Mouse (Mus musculus): Measurements from ENCODE around the gene Fam20c.

The Fam20c gene

DNA sequence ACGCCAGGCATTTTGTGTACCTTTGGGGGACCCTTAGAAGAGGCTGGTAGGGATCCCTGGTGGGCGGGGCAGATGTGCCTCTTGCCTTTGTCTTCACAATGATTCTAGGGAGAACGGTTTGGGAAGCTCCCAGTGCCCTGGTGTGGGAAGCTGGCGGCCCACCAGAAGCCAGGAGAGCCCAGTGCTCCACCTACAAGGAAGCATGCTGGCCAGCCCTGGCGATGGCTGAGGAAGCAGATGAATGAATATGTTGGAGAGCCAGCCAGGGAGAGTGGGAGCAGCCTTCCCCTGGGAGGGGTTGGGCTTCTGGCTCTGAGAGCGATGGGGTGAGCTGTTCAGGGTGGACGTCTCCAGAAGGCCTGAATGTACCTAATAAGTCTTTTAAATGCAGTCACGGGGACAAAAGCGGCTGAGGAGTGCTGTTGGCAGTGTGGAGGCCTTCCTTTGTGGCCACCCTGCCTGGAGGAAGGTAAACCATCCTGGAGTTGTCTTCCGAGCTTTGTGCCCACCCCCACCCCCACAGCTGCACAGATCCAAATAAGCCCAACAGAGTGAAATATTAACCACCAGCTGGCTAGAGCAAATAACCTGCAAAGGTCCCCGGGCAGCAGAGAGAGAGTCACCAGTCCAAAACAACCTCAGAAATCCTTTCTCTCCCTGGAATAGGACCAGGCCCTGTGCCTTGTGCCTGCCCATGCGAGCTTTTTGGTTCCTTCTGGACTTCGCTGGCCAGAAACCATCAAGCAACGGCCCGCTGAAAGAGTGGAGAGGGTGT lies 2.2 kb downstream of the Fam20c start:
- DNase-seq (ENCODE audit: low read depth, low spot score), result no peak

DNA sequence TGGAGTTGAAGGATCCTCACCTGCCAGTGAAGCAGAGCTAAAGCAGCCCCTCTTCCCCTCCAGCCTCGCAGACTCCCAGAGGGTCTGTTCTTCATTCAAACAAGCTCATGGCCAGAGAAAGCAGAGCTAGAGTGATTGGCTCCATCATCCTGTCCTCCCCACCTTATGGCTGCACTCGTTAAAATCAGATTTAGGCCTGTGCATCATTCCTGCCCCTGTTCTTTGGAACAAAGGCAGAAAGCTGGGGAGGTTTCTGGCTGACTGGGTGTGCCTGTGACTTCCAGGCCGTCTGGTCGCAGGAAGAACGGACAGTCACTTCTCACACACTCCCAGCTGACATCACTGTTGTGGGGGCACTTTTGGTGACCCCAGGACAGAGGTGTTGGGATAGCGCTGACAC lies 2.8 kb downstream of the Fam20c start:
- DNase-seq (ENCODE audit: low read depth, low spot score), result no peak

DNA sequence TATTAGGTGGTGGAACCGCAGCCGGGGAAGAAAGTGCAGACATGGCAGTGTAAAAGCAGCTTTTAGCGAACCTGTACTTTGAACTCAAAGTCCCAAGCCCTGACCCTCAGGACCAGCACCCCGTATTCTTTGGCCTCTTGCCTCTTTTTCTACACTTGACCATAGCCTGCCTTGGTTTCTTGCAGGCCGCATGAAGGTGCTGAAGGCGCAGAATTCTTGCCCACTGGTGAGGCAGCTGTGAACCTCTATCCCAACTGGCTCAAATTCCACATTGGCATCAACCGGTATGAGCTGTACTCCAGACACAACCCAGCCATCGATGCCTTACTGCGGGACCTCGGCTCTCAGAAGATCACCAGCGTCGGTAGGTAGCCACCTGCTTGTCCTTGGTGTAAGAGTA lies 3.3 kb downstream of the Fam20c start:
- DNase-seq (ENCODE audit: low read depth, low spot score), result no peak

DNA sequence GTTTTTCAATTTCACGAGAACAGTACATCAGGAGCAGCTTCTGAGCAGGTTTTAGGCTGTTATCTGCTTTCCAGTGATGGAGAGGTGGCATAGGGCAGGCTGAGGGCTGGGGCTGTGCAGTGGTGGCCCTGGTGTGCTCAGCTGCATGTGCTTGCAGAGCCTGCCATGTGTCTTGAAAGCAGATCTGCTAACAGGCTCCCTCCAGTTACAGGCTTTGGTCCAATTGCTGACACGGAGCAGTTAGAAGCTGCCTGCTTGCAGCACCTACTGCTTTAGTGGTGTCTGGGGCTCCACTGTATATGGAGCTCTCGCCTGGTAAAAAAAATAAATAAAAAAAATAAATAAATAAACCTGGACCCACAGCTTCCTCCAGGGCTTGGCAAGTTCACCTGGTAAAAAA lies 4.2 kb downstream of the Fam20c start:
- DNase-seq (ENCODE audit: low read depth, low spot score), result no peak

DNA sequence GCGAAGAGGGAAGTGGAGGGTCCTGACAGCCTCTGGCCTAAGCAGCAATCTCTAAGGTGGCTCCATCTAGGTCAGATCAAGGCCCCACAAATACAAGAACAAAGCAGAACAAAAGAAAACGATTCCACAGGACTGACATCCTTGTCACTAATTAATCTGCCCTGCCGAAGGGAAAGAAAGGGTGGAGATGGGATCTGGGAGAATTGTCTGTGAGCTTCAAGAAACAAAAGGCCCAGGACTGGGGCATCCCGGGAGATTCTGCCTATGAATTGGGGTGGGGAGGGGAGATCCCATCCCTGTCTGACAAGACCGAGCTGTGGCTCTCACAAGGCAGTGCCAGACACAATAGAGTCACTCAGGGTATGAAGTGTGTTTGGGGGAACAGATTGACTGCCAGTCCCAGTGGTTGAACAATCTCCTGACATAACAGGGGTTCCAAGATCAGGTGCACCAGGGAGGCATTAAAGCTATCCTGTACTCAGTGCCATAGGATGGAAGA lies 7.6 kb downstream of the Fam20c start:
- peak; percentile 61 for DNase-seq (ENCODE audit: low read depth, low spot score)

DNA sequence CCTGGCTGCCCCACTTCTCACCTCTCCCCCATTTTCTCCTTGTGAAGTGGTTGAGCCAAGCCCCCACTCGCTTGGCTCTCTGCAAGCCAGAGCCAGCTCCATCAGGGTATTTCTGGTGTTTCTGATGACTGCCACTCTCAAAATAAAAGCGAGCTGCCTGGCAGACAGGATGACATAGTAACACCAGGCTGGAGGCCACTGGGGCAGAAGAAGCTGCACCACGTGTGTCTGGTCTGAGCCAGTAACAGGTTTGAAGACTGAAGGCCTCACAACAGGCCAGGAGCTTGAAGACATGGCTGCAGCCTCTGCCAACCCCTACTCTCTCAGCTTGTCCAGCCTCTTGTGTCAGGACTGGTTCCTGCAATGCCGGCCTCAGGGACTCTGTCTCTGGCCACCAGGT lies 8.0 kb downstream of the Fam20c start:
- no peak for DNase-seq (ENCODE audit: low read depth, low spot score)

DNA sequence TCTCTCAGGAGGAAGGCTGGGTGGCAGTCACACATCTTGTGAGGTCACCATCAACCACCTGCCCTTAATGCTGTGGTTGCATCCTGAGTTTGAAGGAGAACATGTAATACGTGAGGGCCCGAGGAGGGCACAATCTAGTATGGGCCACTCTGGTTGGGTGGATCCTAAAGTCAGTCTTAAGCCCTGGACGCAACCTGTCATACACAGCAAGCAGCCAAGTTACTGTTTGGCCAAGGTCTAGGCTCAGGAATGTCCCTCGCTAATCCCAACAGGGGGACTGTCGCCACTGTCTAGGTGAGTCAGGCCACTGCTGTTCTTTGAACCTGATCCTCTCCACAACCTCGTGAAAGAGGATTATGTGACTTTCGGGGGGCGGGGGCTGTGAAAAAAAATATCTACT lies 10.3 kb downstream of the Fam20c start:
- DNase-seq (ENCODE audit: low read depth, low spot score), result no peak

DNA sequence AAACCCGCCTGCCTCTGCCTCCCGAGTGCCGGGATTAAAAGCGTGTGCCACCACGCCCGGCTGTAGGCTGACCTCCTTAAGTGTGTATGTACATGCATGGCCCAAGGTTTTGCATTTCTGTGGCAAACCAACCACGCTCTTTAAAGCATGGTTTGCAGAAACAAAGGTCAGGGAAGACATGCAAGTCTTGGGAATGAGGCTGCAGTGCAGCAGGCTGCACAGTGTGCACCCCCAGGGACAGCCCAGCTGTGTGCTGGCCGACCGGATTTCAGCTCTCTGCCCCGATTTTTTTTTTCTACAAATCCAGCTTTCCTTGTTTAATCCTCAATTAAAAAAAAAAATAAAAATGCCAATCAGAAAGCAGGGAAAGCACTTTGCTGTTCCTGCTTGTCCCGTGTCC lies 13.3 kb downstream of the Fam20c start:
- no peak for DNase-seq (ENCODE audit: low read depth, low spot score)

DNA sequence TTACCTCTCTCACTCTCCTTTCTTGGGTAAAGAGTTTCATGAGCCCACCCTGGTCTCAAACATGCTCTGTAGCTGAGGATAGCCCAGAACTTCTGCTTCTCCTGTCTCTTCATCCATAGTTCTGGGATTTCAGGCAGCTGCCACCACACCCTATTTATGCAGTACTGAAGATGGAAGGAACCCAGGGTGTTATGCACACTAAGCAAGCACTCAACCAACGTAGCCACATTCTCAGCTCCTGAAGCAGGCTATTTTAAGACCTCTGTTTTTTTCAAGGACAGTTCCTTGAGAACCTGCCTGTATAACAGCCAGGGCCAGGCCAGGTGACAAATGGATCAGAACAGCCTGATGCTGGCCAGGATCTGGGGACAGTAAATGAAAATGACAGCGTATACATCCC lies 14.4 kb downstream of the Fam20c start:
- no peak for DNase-seq (ENCODE audit: low read depth, low spot score)

DNA sequence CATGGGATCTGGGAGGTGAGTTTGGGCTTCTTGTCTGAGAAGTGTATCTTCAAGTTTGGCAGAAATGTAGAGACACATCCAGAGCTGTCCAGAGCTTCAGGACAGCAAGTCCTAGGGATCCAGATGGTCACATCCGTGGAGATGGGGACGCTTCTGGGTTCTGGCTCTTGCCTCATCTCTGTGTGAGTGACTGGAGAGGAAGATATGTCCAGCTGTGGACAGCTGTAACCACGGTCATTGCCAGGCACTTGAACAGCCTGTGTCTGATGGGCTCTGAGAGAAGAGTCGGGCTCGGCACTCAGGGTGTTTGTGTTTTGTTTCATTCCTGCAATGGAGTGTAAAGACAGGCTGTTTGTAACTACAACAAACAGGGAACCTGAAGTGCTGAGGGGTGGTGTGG lies 14.8 kb downstream of the Fam20c start:
- DNase-seq (ENCODE audit: low read depth, low spot score), result no peak

DNA sequence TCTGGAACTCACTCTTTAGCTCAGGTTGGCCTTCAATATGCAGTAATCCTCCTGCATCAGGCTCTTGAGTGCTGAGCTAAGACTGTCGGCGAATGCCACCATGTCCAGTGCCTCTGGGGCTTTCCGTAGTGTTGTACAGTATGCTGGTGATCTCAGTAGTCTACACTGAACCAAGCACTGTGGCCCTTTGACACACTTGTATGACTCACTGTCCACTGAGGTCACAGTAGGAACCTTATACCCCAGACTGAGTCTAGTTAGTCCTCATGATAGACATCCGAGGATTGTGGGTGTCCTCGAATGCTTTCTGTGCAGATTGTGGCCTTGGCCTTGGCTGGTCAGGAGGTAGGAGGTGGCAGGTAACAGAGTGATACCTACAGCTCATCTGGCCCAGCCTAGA lies 20.8 kb downstream of the Fam20c start:
- no peak for DNase-seq (ENCODE audit: low read depth, low spot score)

DNA sequence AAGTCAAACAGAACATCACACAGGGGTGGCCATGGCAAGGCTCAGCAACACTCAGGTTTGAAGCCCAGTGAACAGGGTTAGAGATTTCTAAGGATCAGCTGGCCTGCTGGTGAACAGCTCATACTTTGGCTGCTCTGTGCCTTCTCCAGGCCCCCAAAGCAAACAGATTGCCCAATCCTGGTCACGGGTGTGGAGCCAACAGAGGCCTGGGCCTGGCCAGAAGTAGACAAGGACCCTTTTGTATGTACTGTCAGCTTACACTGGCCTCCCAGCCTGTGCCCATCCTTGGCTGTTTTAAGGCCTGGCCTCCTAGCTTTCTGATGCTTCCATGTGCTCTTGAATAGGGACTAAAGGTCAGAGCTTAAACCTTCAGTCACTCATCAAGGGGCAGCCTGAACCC lies 22.0 kb downstream of the Fam20c start:
- no peak for DNase-seq (ENCODE audit: low read depth, low spot score)

DNA sequence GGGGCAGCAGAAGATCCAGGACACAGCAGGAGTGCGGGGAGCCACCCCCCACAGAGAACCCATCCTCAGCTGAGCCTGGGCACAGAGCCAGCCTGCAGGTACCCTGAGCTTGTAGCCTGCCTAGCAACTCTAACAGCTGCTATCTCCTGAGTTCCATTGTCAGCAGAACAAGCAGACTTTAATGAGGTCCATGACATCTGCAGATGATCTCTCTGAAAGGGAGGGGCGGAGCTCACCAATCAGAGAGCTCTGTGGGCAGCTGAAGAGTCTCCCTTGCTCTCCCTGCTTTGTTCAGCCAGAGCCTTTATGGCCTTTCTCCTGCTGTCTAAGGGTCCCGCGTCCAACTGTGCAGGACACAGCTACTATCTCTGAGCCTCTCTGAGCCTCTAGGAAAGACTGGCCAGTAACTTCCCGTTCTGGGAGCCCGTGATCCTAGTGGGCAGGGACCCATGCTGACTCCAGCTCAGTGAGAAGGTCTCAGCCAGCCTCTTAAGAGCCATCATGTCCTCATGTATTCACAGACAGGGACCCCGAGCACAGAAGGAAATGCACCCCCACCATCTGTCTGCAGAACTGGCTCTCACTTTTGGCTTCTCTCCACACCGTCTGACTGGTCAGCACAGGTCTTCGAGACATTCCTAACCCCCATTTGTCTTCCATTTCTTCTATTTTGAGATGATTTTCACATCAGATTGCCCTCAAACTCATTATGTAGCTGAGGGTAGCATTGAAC lies 24.6 kb downstream of the Fam20c start:
- DNase-seq (ENCODE audit: low read depth, low spot score), result no peak

DNA sequence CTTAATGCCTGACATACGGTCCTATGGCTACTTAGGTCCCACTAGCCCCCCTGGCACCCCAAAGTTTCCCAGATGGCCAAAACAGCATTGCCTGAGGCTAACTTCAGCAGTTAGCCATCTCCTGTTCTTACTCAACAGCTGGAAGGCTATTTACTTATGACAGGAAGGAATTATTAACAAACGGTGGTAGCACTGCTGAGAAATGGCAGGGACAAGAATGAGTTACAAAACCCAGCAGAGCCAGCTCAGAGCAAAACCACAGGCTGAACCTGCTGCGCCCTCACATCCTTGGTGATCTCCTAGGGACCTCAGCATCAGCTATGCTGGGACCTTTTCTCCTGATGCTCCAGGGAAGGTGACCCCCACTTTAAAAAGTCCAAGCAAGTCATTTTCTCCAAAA lies 25.3 kb downstream of the Fam20c start:
- DNase-seq (ENCODE audit: low read depth, low spot score), result no peak

DNA sequence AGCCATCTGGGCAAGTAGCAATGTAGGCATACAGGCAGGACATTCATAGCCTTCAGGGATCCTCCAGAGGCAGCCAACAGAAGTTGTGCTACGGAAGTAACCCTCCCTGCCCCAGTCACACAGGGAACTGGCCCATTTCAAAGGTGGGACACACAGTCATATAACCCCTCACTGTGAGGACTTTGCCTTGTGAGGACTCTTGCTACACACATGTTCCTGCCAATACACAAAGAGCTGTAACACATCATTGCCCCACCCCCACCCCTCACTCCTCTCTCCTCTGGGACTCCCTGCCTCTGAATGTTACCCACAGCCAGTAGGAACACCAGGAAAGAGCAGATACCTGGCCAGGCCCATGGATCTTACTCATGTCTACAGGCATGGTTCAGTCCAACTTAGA lies 28.4 kb downstream of the Fam20c start:
- no peak for DNase-seq (ENCODE audit: low read depth, low spot score)

DNA sequence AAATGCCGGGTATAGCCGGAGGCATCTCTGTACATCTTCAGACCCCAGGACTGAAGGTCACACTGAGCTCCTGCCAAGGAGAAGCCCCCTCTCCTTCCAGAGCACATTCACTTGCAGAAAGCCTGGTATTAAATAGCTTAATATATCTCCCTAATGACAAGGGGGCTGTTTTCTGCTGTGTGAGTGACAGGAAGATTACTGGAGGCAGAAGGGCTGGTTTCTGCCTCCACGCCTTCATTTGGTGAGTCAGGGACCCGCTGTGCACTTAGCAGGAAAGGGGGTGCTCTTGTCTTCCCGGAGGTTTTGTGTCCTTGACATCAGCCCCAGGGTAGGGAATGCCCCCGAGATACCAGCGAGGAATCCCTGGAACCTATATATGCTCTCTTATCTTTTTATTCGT lies 28.9 kb downstream of the Fam20c start:
- no peak for DNase-seq (ENCODE audit: low read depth, low spot score)

DNA sequence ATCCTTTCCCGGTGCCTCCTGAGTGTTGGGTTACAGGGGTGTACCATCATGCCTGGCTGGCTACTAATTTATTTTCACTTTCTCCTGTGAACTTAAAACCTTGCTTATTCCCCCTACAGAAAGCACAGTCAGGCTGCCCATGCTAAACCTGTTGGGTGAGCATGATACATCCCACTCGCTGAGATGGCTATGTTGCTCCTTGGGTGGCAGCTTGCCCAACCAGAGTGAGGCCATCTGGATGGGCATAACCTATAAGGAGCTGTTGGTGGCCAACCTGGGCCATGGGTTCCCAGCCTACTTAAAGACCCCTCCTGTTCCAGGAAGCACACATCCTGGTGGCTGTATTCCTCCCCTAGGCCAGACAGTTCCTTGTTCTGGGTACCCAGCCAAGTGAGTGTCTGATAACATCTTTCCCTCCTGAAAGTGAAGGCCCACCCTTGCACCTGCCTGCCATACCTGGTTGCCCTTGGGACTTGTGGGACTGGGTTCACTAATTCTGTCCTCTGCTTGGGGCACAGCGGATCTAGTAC lies 31.7 kb downstream of the Fam20c start:
- DNase-seq (ENCODE audit: low read depth, low spot score), result no peak

DNA sequence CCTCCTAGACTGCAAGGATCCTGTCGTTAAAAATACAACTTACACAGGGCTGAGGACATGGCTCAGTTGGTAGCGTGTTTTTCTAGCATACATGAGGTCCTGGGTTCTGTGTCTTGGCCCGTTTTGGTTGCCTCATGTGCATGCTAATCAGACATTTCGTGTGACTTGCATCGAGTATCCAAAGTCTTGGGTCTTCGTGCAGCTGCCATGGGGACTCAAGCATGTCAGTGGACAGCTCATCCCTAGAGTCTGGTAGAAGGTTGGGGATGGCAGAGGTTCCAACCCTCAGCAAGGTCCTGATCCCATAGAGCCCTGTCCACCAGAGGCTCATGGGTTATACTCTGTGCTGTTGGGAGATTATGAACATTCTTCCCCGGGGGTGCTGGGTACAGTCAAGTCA lies 33.3 kb downstream of the Fam20c start:
- no peak for DNase-seq (ENCODE audit: low read depth, low spot score)

DNA sequence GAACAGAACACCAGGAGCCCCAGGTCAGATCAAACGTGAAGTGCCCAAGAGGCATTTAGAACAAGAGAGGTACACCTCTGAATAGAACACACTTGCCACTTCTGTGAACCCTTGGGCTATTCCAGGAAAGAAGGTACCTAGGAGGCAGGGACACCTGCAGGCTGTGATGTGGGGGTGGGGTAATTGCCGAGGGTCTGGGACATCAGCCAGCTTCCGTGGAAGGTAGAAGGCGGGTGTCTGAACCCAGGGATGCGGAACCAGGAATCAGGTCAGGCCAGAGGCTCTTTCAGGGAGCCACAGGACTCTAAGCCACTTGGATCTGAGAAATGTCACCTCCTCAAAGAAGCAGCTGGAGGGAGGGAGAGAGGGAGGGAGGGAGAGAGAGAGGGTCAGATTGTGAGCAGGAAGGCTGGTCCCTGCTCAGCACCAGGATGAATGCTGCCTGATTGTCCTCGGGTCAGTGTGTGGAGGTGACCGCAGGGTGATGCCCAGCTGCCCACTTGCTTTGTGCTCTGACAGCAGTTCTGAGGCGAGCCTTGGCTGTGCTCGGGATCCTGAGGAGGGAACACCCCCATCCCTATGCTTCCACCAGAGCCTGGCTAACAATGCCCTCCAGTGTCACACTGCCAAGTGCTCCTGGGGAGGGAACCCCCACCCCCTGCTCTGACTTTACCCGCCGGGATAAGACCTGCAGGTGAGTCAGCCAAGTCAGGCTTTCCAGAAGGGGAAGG lies 34.3 kb downstream of the Fam20c start:
- DNase-seq (ENCODE audit: low read depth, low spot score), result no peak

DNA sequence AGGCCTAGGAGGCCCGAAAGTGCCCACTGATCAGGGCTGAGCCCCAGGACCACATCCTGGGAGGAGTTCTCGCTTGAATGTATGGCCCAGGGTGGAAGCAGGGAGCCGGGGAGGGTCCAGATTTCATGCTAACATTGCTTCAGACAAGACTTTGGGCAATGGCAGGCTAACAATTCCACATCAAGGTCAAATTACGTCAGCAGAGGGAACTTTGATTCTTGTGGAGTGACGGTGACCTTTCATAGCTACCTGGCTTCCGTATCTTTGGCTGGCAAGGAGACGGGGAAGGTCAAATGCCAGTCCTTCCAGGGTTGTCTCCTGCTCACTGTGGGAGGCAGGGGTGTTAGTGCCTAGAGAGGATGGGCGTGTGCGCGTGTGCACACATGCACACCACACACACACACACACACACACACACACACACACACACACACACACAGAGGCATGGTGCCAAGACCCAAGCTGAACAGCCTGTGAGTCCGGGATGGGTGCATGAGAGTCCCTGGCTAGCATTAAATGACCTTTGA lies 36.7 kb downstream of the Fam20c start:
- DNase-seq (ENCODE audit: low read depth, low spot score), result peak; percentile 26

DNA sequence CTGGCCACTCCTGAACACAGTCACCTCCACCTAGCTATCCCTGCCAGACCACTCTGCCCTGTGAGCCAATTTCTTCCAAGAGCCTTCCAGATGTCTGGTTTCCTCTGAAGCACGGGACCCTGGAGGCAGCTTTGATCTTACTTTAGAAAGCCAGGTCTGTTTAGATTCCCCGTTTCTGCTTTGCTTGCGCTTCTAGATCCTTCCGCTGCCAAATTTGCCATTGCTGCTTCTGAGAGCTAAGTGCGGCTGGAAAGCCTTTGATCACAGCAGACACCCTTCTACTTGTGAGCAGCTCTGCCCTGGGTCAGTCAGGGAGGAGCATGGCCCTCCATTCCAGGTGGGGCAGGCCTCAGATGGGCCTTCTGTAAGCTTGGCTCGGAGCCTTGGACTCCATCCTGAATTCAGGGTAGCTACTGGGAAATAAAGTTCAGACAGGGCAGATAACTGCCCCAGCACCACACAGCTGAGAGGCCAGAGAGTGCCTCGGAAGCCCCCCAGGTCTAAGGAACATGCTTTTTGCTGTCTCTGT lies 47.3 kb downstream of the Fam20c start:
- DNase-seq (ENCODE audit: low read depth, low spot score), result no peak

DNA sequence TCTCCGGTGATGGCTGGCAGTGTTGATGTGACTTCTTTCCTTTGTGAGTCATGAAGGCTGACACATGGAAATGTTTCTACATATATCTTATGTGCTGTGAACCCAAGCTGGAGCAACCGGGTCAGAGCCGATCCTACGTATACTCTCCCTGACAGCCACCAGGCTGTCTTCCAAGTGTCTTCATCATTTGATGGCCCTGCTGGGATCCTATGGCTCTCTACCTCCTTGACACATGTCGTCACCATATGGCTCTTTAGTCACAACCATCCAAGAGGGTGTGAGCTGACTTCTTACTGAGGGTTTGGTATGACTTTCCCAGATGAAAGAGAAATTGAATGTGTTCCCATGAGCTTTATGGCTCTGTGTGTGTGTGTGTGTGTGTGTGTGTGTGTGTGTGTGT lies 50.0 kb downstream of the Fam20c start:
- DNase-seq (ENCODE audit: low read depth, low spot score), result no peak
